Comparison of ENCODE assay signal across 26 mouse cellular contexts in genomic region chr15:88514091-88514490, GRCm38 (mm10).
"Had no signal": no experiment of that assay in that cellular context is flagged by ENCODE, and none has a peak within 500 bp of the region (broad histone marks: within the 10 kb centered on the region; RNA-seq: fewer than 3 reads in every experiment).

No protein-coding gene starts in this region.

- H3K9ac ChIP-seq: hindbrain, embryonic 12.5 days; hindbrain, embryonic 14.5 days; intestine, embryonic 15.5 days; limb, embryonic 12.5 days; liver, embryonic 13.5 days had no signal

- H3K36me3 ChIP-seq: hindbrain, embryonic 10.5 days; hindbrain, embryonic 12.5 days; intestine, embryonic 15.5 days; limb, embryonic 10.5 days; limb, embryonic 12.5 days; liver, embryonic 13.5 days had no signal

- H3K9me3 ChIP-seq: hindbrain, embryonic 10.5 days; hindbrain, embryonic 12.5 days; intestine, embryonic 15.5 days; limb, embryonic 10.5 days; limb, embryonic 12.5 days had no signal

- ATAC-seq: hindbrain, embryonic 16.5 days; inflammation-experienced regulatory T-cells, adult 6 months; intestine, embryonic 15.5 days; intestine, postnatal 0 days had no signal

- H3K4me1 ChIP-seq: hindbrain, embryonic 10.5 days; hindbrain, embryonic 12.5 days; intestine, embryonic 15.5 days; limb, embryonic 10.5 days; limb, embryonic 12.5 days; liver, embryonic 13.5 days had no signal

- H3K27me3 ChIP-seq: hindbrain, embryonic 12.5 days; intestine, embryonic 15.5 days; limb, embryonic 12.5 days; liver, embryonic 13.5 days had no signal

- H3K27ac ChIP-seq: gastrocnemius, adult 2 months; heart, adult 2 months; hindbrain, embryonic 10.5 days; hindbrain, embryonic 12.5 days; hindbrain, embryonic 14.5 days; intestine, embryonic 15.5 days; layer of hippocampus, adult 2 months; left cerebral cortex, adult 2 months; limb, embryonic 10.5 days; limb, embryonic 12.5 days; liver, embryonic 13.5 days had no signal

- DNase-seq: gastrocnemius, adult 2 months; gastrocnemius, postnatal 10 days; gastrocnemius, postnatal 25 days; heart, postnatal 10 days; heart, postnatal 4 days; kidney, adult 18-20 months; kidney, adult 8-10 months; kidney, postnatal 10 days; kidney, postnatal 25 days; kidney, postnatal 4 days; liver; liver, embryonic 13.5 days had no signal

- H3K4me3 ChIP-seq: gastrocnemius, adult 2 months; heart, adult 2 months; hindbrain, embryonic 10.5 days; hindbrain, embryonic 12.5 days; intestine, embryonic 15.5 days; layer of hippocampus, adult 2 months; left cerebral cortex, adult 2 months; limb, embryonic 10.5 days; limb, embryonic 12.5 days; liver, embryonic 13.5 days had no signal

- H3K4me2 ChIP-seq: heart, embryonic 11.5 days; hindbrain, embryonic 12.5 days; hindbrain, embryonic 14.5 days; intestine, embryonic 15.5 days; limb, embryonic 12.5 days; liver, embryonic 11.5 days; liver, embryonic 13.5 days had no signal
